Mouse (Mus musculus): ENCODE measurements around the gene Klrb1c.
"Not testable (repeated sequence)": the region's sequence is repeated elsewhere in the genome, so short reads cannot be mapped to it uniquely, and the experiment has no call there.

The Klrb1c gene

DNA sequence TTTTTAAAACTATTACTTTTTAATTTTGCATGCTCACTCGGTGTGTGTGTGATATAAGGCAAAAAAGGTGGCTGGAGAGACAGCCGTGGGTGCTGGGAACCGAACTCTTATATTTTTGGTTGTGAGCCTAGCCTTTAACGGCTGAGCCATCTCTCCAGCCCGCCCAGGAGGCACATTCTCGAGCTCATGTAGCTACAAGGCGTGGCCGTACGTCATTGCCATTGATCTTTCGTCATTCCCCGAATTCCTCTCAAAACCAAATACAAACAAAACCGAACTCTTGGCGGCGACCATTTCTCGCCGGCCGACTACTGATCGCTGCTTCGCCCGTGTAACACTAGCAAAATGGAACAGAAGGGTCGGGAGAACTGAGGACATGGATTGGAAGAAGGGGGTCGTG lies 29.0 kb downstream of the Klrb1c start:
- CTCF ChIA-PET: interaction anchor here (0.8 kb wide), 1 partner anchor 78 kb away, joined by 3 read pairs; no protein-coding TSS in a partner anchor

- CTCF ChIA-PET: interaction anchor here (0.8 kb wide), 1 partner anchor 155 kb away, joined by 3 read pairs; no protein-coding TSS in a partner anchor
Measured at GRCm38 (mm10) chr6:128759221-128759950, 29.6 kb downstream of the Klrb1c start.

- CTCF ChIA-PET: interaction anchor here (0.7 kb wide), 1 partner anchor 565 kb away, joined by 3 read pairs; no protein-coding TSS in a partner anchor
Measured at GRCm38 (mm10) chr6:128755402-128755763, 33.6 kb downstream of the Klrb1c start.

DNA sequence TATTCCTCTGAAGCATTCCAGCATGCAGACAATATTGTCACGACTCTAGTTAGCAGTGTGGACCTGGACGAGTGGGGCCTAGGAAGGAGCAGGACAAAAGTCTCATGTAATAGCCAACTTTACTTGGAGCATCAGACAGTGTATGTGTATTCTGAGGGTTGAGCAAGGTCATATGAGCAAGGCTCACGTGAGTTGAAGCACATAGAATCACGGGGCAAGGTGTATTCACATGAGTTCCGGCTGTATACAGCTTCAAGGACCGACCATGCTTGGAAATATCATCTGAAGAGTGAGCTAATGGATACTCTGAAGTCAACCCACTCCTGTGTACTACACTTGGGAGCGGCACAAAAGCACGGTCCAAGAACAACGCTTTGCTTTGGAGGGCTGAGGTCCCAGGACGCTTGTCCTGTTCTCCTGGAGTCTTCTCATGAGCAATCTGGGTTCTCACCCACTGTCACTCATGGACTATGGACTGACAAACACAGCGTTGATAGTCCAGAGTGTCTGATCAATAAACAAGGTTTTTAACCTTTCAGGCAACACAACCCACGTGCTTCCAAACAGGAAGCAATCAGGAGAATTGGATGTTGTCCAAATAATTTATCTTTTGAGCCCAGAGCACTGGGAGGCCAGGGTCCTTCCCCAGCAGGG lies 34.1 kb downstream of the Klrb1c start:
- CTCF ChIA-PET: interaction anchor here (0.6 kb wide), 1 partner anchor 708 kb away, joined by 3 read pairs; no protein-coding TSS in a partner anchor

DNA sequence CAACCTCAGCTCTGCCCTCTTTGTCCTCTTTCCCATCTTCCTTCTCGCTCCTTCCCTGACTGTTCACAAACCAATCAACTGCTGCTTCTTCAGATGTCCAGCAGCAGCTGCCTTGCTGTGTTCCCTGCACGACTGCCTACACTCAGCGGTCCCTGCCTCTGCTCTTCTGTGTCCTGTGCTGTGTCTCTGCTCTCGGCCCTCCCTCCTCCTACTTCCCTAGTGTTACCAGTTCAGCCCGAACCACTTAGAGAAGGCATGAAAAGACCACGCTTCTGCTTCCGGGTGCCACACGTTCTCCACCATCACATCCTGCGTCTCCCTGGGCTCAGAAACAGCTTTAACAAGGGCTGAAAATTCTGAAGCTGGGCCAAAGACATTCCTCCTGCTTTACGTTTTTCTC lies 34.8 kb downstream of the Klrb1c start:
- CTCF ChIA-PET: interaction anchor here (0.6 kb wide), 1 partner anchor 708 kb away, joined by 3 read pairs; no protein-coding TSS in a partner anchor

DNA sequence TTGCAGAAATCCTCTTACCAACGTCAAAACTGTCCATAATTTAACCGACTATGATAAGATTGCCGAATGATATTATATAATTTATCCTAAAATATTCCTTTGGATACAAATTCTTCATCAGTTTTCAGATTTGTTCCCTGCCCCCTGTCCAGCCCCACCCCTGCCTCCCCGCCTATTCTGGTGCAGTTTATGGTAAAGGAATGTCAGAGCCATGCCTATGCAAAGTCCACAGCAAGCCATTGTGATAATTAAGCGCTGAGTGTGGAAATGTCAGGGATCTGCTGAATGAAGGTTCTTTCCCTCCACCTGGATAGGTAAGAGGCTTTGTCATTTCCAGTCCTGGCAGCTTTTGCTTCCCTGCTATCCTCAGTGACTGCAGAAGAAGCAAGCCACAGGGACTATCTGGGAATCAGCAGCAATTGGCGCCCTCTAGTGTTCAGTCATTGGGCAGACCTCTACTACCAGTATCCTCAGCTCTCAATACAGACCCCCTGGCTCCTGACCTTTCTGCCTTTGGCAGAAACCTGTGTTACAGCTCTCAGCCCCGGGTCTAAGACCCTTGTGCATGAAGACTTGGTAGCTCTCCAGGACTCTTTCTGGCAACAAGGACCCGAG lies 35.3 kb downstream of the Klrb1c start:
- CTCF ChIA-PET: not testable (repeated sequence)

GRCm38 (mm10) chr6:128747006-128747405 lies 42.0 kb downstream of the Klrb1c start:
- CTCF ChIA-PET: not testable (repeated sequence)

DNA sequence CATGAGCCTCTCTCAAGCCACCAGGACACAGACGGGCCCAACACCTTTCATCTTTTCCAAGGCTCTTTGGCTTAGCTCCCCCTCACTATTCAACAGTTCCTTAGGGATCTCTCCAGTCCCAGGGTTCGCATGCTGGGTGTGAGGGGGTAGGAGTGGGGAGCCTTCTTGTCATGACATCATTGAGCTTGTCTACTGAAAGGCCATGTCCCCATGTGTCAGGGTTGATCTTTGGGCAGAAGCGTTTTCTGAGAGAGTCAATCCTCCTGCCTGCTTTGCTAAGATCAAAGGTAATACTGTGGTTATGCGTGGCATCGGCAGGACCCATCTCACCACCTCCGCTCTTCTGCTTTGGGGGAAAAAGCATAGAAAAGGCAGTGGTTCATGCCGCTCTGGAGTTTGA lies 51.6 kb downstream of the Klrb1c start:
- CTCF ChIA-PET: no interaction called here

DNA sequence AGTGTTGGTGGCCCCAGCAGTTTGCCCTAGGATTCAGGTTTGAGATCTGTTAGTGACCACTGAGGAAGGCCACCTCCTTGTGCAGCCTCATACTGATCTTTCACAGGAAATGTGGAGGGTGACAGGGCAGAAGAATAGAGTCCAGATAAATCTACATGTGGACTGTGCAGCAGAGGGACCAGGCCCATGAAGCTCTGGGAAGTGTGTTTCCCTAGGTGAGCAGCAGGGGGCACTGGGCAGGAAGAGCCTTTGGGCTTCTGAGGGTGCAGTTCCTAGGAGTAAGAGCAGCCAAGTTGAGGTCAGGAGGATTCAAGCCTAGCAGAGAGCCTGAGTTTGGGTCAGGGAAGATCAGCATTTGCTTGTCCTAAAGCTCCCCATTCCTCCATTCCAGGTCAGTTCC lies 52.9 kb downstream of the Klrb1c start:
- CTCF ChIA-PET: no interaction called here

- CTCF ChIA-PET: no interaction called here
Measured at GRCm38 (mm10) chr6:128734896-128735295, 54.1 kb downstream of the Klrb1c start.

GRCm38 (mm10) chr6:128733908-128734679 lies 54.9 kb downstream of the Klrb1c start:
- CTCF ChIA-PET: no interaction called here

DNA sequence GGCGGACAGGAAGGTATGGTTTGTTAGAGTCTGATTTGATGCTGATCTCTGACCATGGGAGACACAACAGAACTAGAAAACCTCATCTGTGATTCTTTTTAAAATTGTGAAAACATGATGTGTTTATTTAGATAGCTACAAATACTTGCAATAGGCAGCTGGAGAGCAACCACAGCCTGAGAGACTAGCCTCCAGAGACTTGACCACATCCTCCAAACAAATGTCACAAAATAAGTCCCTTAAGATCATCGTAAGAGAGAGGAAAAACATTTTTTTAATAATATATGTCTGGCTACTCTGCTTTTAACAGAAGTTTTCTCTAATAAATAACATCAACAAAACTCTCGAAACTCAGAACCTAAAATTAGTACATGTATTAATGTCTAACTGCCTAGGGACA lies 57.0 kb downstream of the Klrb1c start:
- CTCF ChIA-PET: no interaction called here

Data from spleen, embryonic (tissue).